Mouse (Mus musculus): ENCODE data around the gene Cyb561d2. TPM values are rescaled to one million over a fixed set of nuclear protein-coding genes. Genes with fewer than 3 reads are reported as not detected.

The Cyb561d2 gene
- polyA plus RNA-seq, 1 experiment from 2014 or later: 49.8 TPM

Other genes with a start within 250 kb of the Cyb561d2 start
- gene Cish, start 246.2 kb downstream of the Cyb561d2 start, polyA plus RNA-seq (2015; fragmentation: Nextera tagmentation; extraction: Ambion mirVana): 12.9 and 20.3 TPM in 2 replicates
- 5.7 and 6.2 TPM in 2 replicates for gene Hemk1, start 203.8 kb downstream of the Cyb561d2 start, polyA plus RNA-seq (2015; fragmentation: Nextera tagmentation; extraction: Ambion mirVana)
- 0.42 and 0.51 TPM in 2 replicates for gene 6430571L13Rik, start 201.6 kb downstream of the Cyb561d2 start, polyA plus RNA-seq (2015; fragmentation: Nextera tagmentation; extraction: Ambion mirVana)
- 0.31 and 0.35 TPM in 2 replicates for gene Cacna2d2, start 142.6 kb downstream of the Cyb561d2 start, polyA plus RNA-seq (2015; fragmentation: Nextera tagmentation; extraction: Ambion mirVana)
- gene Tmem115, start 8.2 kb downstream of the Cyb561d2 start, polyA plus RNA-seq (2015; fragmentation: Nextera tagmentation; extraction: Ambion mirVana): 35.0 and 37.1 TPM in 2 replicates
- gene Nprl2, start within 50 bp of the Cyb561d2 start, polyA plus RNA-seq (2015; fragmentation: Nextera tagmentation; extraction: Ambion mirVana): 47.2 and 48.4 TPM in 2 replicates
- 0.89 and 1.5 TPM in 2 replicates for gene Zmynd10, start 5.1 kb upstream of the Cyb561d2 start, polyA plus RNA-seq (2015; fragmentation: Nextera tagmentation; extraction: Ambion mirVana)
- 52.1 and 56.2 TPM in 2 replicates for gene Rassf1, start 9.4 kb upstream of the Cyb561d2 start, polyA plus RNA-seq (2015; fragmentation: Nextera tagmentation; extraction: Ambion mirVana)
- 56.7 and 57.8 TPM in 2 replicates for gene Tusc2, start 21.1 kb upstream of the Cyb561d2 start, polyA plus RNA-seq (2015; fragmentation: Nextera tagmentation; extraction: Ambion mirVana)
- 31.0 and 31.3 TPM in 2 replicates for gene Hyal2, start 25.8 kb upstream of the Cyb561d2 start, polyA plus RNA-seq (2015; fragmentation: Nextera tagmentation; extraction: Ambion mirVana)
- 6.1 and 9.0 TPM in 2 replicates for gene Hyal1, start 34.7 kb upstream of the Cyb561d2 start, polyA plus RNA-seq (2015; fragmentation: Nextera tagmentation; extraction: Ambion mirVana)
- gene Naa80, start 36.7 kb upstream of the Cyb561d2 start, polyA plus RNA-seq (2015; fragmentation: Nextera tagmentation; extraction: Ambion mirVana): 18.4 and 23.1 TPM in 2 replicates
- 0.90 and 1.2 TPM in 2 replicates for gene Hyal3, start 38.6 kb upstream of the Cyb561d2 start, polyA plus RNA-seq (2015; fragmentation: Nextera tagmentation; extraction: Ambion mirVana)
- gene Ifrd2, start 45.4 kb upstream of the Cyb561d2 start, polyA plus RNA-seq (2015; fragmentation: Nextera tagmentation; extraction: Ambion mirVana): 43.6 and 48.7 TPM in 2 replicates
- 1.4 and 1.8 TPM in 2 replicates for gene Sema3b, start 67.0 kb upstream of the Cyb561d2 start, polyA plus RNA-seq (2015; fragmentation: Nextera tagmentation; extraction: Ambion mirVana)
- 466 and 479 TPM in 2 replicates for gene Gnai2, start 93.2 kb upstream of the Cyb561d2 start, polyA plus RNA-seq (2015; fragmentation: Nextera tagmentation; extraction: Ambion mirVana)
- 0.60 and 1.1 TPM in 2 replicates for gene Slc38a3, start 127.3 kb upstream of the Cyb561d2 start, polyA plus RNA-seq (2015; fragmentation: Nextera tagmentation; extraction: Ambion mirVana)
- gene Gnat1, start 137.5 kb upstream of the Cyb561d2 start, polyA plus RNA-seq (2015; fragmentation: Nextera tagmentation; extraction: Ambion mirVana): 0.62 and 0.85 TPM in 2 replicates
- gene Sema3f, start 168.3 kb upstream of the Cyb561d2 start, polyA plus RNA-seq (2015; fragmentation: Nextera tagmentation; extraction: Ambion mirVana): 2.2 and 3.2 TPM in 2 replicates
- gene Rbm5, start 228.8 kb upstream of the Cyb561d2 start, polyA plus RNA-seq (2015; fragmentation: Nextera tagmentation; extraction: Ambion mirVana): 162 and 183 TPM in 2 replicates